Comparison of ENCODE assay signal across 18 mouse cellular contexts in genomic region chr1:120667776-120668175, GRCm38 (mm10).
DNase-seq lines count a peak whose midpoint lies in the region; ATAC-seq and TF ChIP-seq lines count a peak whose summit lies in the region.
"Had no signal": no experiment of that assay in that cellular context is flagged by ENCODE, and none has a peak within 500 bp of the region (broad histone marks: within the 10 kb centered on the region; RNA-seq: fewer than 3 reads in every experiment).

No protein-coding gene starts in this region.

- no peak overlapping the region for H3K27ac ChIP-seq in heart, postnatal 0 days (ENCODE audit: low read depth)
- H3K27ac ChIP-seq in heart, embryonic 10.5 days, result no peak overlapping the region
- H3K27ac ChIP-seq in liver, embryonic 14.5 days, result no peak overlapping the region
- H3K27ac ChIP-seq in liver, embryonic 12.5 days, result no peak overlapping the region
- no peak overlapping the region for H3K27ac ChIP-seq in CH12.LX (ENCODE audit: insufficient read depth, low read depth)
- H3K27ac ChIP-seq: forebrain, embryonic 15.5 days; heart, embryonic 15.5 days; limb, embryonic 15.5 days; neural tube, embryonic 12.5 days; stomach, embryonic 15.5 days had no signal

- TF ChIP-seq POLR2A in CH12.LX (IDR thresholded peaks at IDR 0.05; ENCODE audit: low read depth, low read length), result no peak

- H3K36me3 ChIP-seq in heart, postnatal 0 days (replicated peaks; ENCODE audit: control insufficient read depth, insufficient read depth, low read length), result no peaks in the 10 kb centered on the region
- no peaks in the 10 kb centered on the region for H3K36me3 ChIP-seq in heart, embryonic 10.5 days
- no peaks in the 10 kb centered on the region for H3K36me3 ChIP-seq in liver, embryonic 14.5 days (replicated peaks; ENCODE audit: control insufficient read depth, insufficient read depth, low read depth)
- no peaks in the 10 kb centered on the region for H3K36me3 ChIP-seq in liver, embryonic 12.5 days
- no peaks in the 10 kb centered on the region for H3K36me3 ChIP-seq in CH12.LX (replicated peaks in 1 of 2; ENCODE audit: control insufficient read depth in 1 of 2, insufficient read depth in 1 of 2, low read length in 1 of 2)
- H3K36me3 ChIP-seq: forebrain, embryonic 15.5 days; heart, embryonic 15.5 days; limb, embryonic 15.5 days; neural tube, embryonic 12.5 days; stomach, embryonic 15.5 days had no signal

- TF ChIP-seq EP300 in heart, postnatal 0 days (IDR thresholded peaks at IDR 0.05; ENCODE audit: low read depth), result no peak
- TF ChIP-seq EP300 in liver, embryonic 14.5 days (IDR thresholded peaks at IDR 0.05; ENCODE audit: low read depth), result no peak
- TF ChIP-seq EP300 in CH12.LX (IDR thresholded peaks at IDR 0.05; ENCODE audit: low read length), result no peak

- H3K9me3 ChIP-seq in heart, postnatal 0 days (replicated peaks; ENCODE audit: control insufficient read depth, low read length), result 0 out of 2 replicates have a peak, but pooled peaks cover 5% of the 10 kb centered on the region
- H3K9me3 ChIP-seq in heart, embryonic 10.5 days, result no peaks in the 10 kb centered on the region
- no peaks in the 10 kb centered on the region for H3K9me3 ChIP-seq in liver, embryonic 14.5 days (ENCODE audit: control insufficient read depth, low read length)
- H3K9me3 ChIP-seq in liver, embryonic 12.5 days (replicated peaks), result no peaks in the 10 kb centered on the region
- no peaks in the 10 kb centered on the region for H3K9me3 ChIP-seq in CH12.LX (replicated peaks; ENCODE audit: low read length)
- H3K9me3 ChIP-seq: forebrain, embryonic 15.5 days; heart, embryonic 15.5 days; limb, embryonic 15.5 days; neural tube, embryonic 12.5 days; stomach, embryonic 15.5 days had no signal

- peak; percentile 61 for TF ChIP-seq RAD21 in CH12.LX (IDR thresholded peaks at IDR 0.05; ENCODE audit: low read depth, low read length)

- H3K27me3 ChIP-seq in heart, postnatal 0 days (ENCODE audit: control insufficient read depth, insufficient read depth, low read length), result no peaks in the 10 kb centered on the region
- H3K27me3 ChIP-seq in heart, embryonic 10.5 days (ENCODE audit: insufficient read depth, poor library complexity, severe bottlenecking), result no peaks in the 10 kb centered on the region
- no peaks in the 10 kb centered on the region for H3K27me3 ChIP-seq in liver, embryonic 14.5 days (ENCODE audit: control insufficient read depth, insufficient read depth, low read length)
- no peaks in the 10 kb centered on the region for H3K27me3 ChIP-seq in liver, embryonic 12.5 days (replicated peaks)
- no peaks in the 10 kb centered on the region for H3K27me3 ChIP-seq in CH12.LX (replicated peaks)
- H3K27me3 ChIP-seq: forebrain, embryonic 15.5 days; heart, embryonic 15.5 days; limb, embryonic 15.5 days; neural tube, embryonic 12.5 days; stomach, embryonic 15.5 days had no signal

- no peaks in the 10 kb centered on the region for H3K4me1 ChIP-seq in heart, postnatal 0 days (ENCODE audit: control insufficient read depth, insufficient read depth)
- no peaks in the 10 kb centered on the region for H3K4me1 ChIP-seq in heart, embryonic 10.5 days
- H3K4me1 ChIP-seq in liver, embryonic 14.5 days (replicated peaks; ENCODE audit: control insufficient read depth in 2 of 2, insufficient read depth in 2 of 2, low read length in 1 of 2), result no peaks in the 10 kb centered on the region
- no peaks in the 10 kb centered on the region for H3K4me1 ChIP-seq in liver, embryonic 12.5 days
- H3K4me1 ChIP-seq in CH12.LX (ENCODE audit: control insufficient read depth in 1 of 2, insufficient read depth in 2 of 2), result peaks cover 0 to 2% of the 10 kb centered on the region in 2 experiments; a peak in 1 of 4 replicates
- H3K4me1 ChIP-seq: forebrain, embryonic 15.5 days; heart, embryonic 15.5 days; limb, embryonic 15.5 days; neural tube, embryonic 12.5 days; stomach, embryonic 15.5 days had no signal

- no peak for ATAC-seq in heart, postnatal 0 days (ENCODE audit: insufficient read depth, low read depth)
- no peak for ATAC-seq in liver, embryonic 14.5 days (ENCODE audit: insufficient read depth)
- ATAC-seq in liver, embryonic 12.5 days, result no peak
- ATAC-seq: CD4-positive, CD25-positive, alpha-beta regulatory T cell, adult 4 months; forebrain, embryonic 15.5 days; inflammation-experienced regulatory T-cells, adult 6 months had no signal

- H3K9ac ChIP-seq in heart, postnatal 0 days (replicated peaks; ENCODE audit: low read depth, low read length), result no peak overlapping the region
- no peak overlapping the region for H3K9ac ChIP-seq in liver, embryonic 14.5 days (replicated peaks)
- H3K9ac ChIP-seq in liver, embryonic 12.5 days, result no peak overlapping the region
- no peak overlapping the region for H3K9ac ChIP-seq in CH12.LX (ENCODE audit: insufficient read depth, low read depth)
- H3K9ac ChIP-seq: forebrain, embryonic 15.5 days; heart, embryonic 15.5 days; limb, embryonic 15.5 days; neural tube, embryonic 12.5 days; stomach, embryonic 15.5 days had no signal

- no peak for DNase-seq in heart, postnatal 0 days (ENCODE audit: low spot score)
- DNase-seq in heart, embryonic 10.5 days (ENCODE audit: low spot score), result no peak
- DNase-seq in liver, embryonic 14.5 days (ENCODE audit: low read depth in 3 of 3, low spot score in 3 of 3), result no peak
- DNase-seq in CH12.LX (ENCODE audit: extremely low read depth) (peak; percentile 22), R1 (ENCODE audit: low read depth, low spot score) (peak; percentile 41)
- DNase-seq in spleen, adult 18-20 months, result no peak
- DNase-seq in lung, postnatal 4 days, result no peak
- DNase-seq: cerebellum, adult 11 months; kidney, postnatal 14 days had no signal

- dilution Hi-C loops in CH12.LX (cut with MboI; ENCODE audit: extremely low pct_ligation_motif_present, extremely low pct_unique_long_range_greater_than_20kb, low sequenced_read_pairs), result no loop called here

- 0 out of 2 replicates have a peak, but pooled peaks have one; percentile 9 for TF ChIP-seq CTCF in heart, postnatal 0 days (IDR thresholded peaks at IDR 0.05; ENCODE audit: low read depth)
- 0 out of 2 replicates have a peak, but pooled peaks have one; percentile 18 for TF ChIP-seq CTCF in liver, embryonic 14.5 days (IDR thresholded peaks at IDR 0.05; ENCODE audit: low read depth)
- TF ChIP-seq CTCF in CH12.LX (conservative IDR thresholded peaks at IDR 0.05 in 1 of 2, IDR thresholded peaks at IDR 0.05 in 1 of 2; ENCODE audit: low read depth in 2 of 2, low read length in 2 of 2), result peak; percentile 47 to 61

- no peak overlapping the region for H3K4me3 ChIP-seq in heart, postnatal 0 days (ENCODE audit: low read depth, low read length)
- H3K4me3 ChIP-seq in heart, embryonic 10.5 days, result no peak overlapping the region
- H3K4me3 ChIP-seq in liver, embryonic 14.5 days (ENCODE audit: insufficient read depth in 1 of 2, low read depth in 2 of 2, low read length in 2 of 2), result no peak overlapping the region
- no peak overlapping the region for H3K4me3 ChIP-seq in liver, embryonic 12.5 days
- no peak overlapping the region for H3K4me3 ChIP-seq in CH12.LX (replicated peaks in 1 of 3; ENCODE audit: low read depth in 2 of 3, low read length in 2 of 3, poor library complexity in 1 of 3)
- H3K4me3 ChIP-seq: erythroblast, embryonic 14.5 days; forebrain, embryonic 15.5 days; heart, embryonic 15.5 days; limb, embryonic 15.5 days; neural tube, embryonic 12.5 days; stomach, embryonic 15.5 days had no signal

- no peaks in the 10 kb centered on the region for H3K79me2 ChIP-seq in CH12.LX (replicated peaks; ENCODE audit: control insufficient read depth, extremely low read depth, insufficient read depth, poor library complexity, severe bottlenecking)

- in situ Hi-C loops in CH12.LX (cut with MboI; ENCODE audit: low pct_ligation_motif_present, low pct_unique_long_range_greater_than_20kb, low sequenced_read_pairs), result no loop called here

- no peak overlapping the region for H3K4me2 ChIP-seq in heart, postnatal 0 days (ENCODE audit: low read depth, low read length)
- H3K4me2 ChIP-seq in liver, embryonic 14.5 days (ENCODE audit: low read depth), result no peak overlapping the region
- no peak overlapping the region for H3K4me2 ChIP-seq in liver, embryonic 12.5 days
- no peak overlapping the region for H3K4me2 ChIP-seq in CH12.LX (ENCODE audit: insufficient read depth, low read depth, poor library complexity, severe bottlenecking)
- H3K4me2 ChIP-seq: forebrain, embryonic 15.5 days; heart, embryonic 15.5 days; limb, embryonic 15.5 days; neural tube, embryonic 12.5 days; stomach, embryonic 15.5 days had no signal

- 62% methylated on average over 1 of the region's 1 CpGs for WGBS in heart, postnatal 0 days
- WGBS in heart, embryonic 10.5 days, result 81% methylated on average over 1 of the region's 1 CpGs
- 36% methylated on average over 1 of the region's 1 CpGs for WGBS in liver, embryonic 14.5 days (ENCODE audit: insufficient replicate concordance)
- WGBS in liver, embryonic 12.5 days (ENCODE audit: insufficient replicate concordance), result 61% methylated on average over 1 of the region's 1 CpGs

TF ChIP-seq in CH12.LX, 34 proteins besides CTCF, POLR2A, EP300 and RAD21:
- TF ChIP-seq UBTF (IDR thresholded peaks at IDR 0.05; ENCODE audit: low read depth, low read length) (no peak), SMC3 (IDR thresholded peaks at IDR 0.05; ENCODE audit: low read depth, low read length) (peak; percentile 54)

Comparison
In these comparisons a context has a peak if more than half of its experiments do, and no peak if none do; other contexts are left out.
1. DNase-seq: peak in CH12.LX (single experiment) and R1 (single experiment); none in heart, postnatal 0 days (single experiment), heart, embryonic 10.5 days (single experiment), liver, embryonic 14.5 days (0 of 3), spleen, adult 18-20 months (0 of 2) and lung, postnatal 4 days (0 of 2).
2. Peak in every context shown above with its lines, with median percentiles within 50 percentile points of each other: CTCF ChIP-seq.